Mouse (Mus musculus) urinary bladder, postnatal 10 days (tissue): ENCODE data around the gene Olfr1298.

Source experiments
- DNase-seq: peaks from one replicate; pipeline ENCODE4 v3.0.0; 2022; ENCODE audit warnings: low spot score

Olfr1298 gene

DNA sequence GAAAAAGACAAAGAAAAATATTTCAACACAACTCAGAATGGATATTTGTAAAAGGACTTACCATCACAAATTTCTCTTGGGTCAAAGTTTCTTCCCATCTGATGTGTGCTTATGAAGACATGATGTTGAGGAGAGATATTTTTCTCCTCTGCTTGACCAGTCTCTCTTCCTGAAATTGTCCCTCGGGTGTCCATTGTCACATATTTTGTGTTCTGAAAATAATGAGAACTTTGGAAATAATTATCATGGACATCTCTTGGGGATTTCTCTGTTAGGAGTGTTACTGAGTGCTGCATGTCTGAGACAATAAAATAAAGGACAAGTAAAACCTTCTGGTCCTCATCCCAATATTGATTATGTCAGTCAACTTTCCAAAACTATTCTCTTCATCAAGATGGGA is at the start of gene Olfr1298:
Olfr1298 (minus strand) TSS at position 101 of the 400 bp plus-strand sequence.
- no peak for DNase-seq

DNA sequence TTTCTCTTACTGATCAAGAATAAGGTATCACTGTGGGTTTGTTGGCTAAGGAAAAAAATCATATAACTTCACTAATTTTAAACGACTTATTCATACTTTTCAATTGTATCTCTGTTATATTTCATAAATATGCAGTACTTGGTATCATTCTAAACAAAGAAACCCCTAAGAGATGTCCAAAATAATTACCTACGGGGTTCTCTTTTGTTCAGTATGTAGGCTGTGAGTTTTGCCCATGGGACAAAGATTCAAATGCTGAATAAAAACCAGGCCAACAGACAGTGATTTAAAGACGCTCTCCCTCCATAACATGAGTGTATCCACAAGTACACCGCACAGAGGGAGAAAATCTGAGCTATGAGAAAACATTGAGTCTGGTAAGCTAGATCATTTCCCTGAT is 12.1 kb upstream of the Olfr1298 start, which contains the start of gene Olfr1299:
Olfr1299 (plus strand) TSS at position 301 of the 400 bp plus-strand sequence.
- no peak for DNase-seq

DNA sequence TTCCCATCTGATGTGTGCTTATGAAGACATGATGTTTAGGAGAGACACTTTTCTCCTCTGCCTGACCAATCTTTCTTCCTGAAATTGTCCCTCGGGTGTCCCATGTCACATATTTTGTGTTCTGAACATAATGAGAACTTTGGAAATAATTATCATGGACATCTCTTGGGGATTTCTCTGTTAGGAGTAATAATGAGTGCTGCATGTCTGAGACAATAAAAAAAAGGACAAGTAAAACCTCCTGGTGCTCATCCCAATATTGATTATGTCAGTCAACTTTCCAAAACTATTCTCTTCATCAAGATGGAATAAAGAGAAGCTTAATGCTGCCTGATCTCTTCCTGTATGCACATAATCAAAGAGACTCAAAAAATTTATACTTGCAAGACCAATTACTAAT is 22.6 kb downstream of the Olfr1298 start, which contains the start of gene Olfr1297:
Olfr1297 (minus strand) TSS at position 101 of the 400 bp plus-strand sequence.
- DNase-seq: no peak
